Mouse (Mus musculus) B cell, adult 2 months (primary cell): ENCODE measurements around the gene Frmd8.

Experiments used
- DNase-seq, 2 experiments: peaks; one replicate each; pipeline ENCODE4 v3.0.0; 2022

Gene Frmd8

DNA sequence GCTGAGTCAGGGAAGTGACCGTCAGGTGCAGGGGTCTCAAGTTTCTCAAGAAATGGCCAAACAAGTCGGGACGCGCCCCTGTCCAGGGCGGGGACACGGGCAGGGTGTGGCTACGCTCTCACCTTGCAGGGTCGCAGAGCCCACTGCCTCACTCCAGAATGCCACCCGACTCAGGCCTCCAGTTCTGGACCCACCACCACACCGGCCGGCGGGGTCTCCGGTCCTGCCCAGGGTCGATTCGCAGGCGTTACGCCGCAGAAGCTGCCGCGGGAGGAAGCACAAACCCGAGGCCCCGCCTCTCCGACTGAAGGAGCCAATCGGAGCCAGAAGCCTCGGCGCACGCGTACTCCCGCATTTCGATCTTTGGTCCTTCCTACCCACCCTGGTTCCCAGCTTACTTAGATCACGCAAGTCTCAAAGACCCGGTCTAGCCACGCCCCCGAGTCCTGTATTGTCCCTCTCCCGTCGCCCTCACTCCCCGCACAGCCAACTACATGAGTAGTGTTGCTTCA, at the start of gene Frmd8:
Frmd8 (minus strand) TSS at position 306 of the 512 bp plus-strand sequence.
- peak; percentile 89 for DNase-seq

- DNase-seq, result peak; percentile 95 to 96
These were observed 49.6 kb upstream of the Frmd8 start, which contains the start of gene Cdc42ep2 for GRCm38 (mm10) chr19:5924713-5925093. TSS of gene Cdc42ep2 (minus strand) at chr19:5924816.

- DNase-seq, result peak; percentile 87 to 88
These were observed 49.1 kb upstream of the Frmd8 start for GRCm38 (mm10) chr19:5923990-5924712.

DNA sequence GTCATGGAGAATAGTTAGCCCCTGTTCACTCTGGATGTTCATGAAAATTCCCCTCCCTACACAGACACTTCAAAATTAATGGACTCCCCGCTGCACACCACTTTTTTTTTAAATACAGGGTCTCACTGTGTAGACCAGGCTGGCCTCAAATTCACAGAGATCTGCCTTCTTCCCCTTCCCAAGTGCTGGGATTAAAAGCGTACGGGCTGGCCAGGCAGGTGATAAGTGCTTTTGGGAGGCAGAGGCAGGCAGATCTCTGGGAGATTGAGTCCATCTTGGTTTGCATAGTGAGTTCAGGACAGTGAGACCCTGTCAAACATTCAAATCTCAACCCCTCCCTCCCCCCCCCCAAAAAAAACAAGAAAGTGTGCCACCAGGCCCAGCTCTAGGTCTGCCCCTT, 47.9 kb upstream of the Frmd8 start:
- no peak for DNase-seq

DNA sequence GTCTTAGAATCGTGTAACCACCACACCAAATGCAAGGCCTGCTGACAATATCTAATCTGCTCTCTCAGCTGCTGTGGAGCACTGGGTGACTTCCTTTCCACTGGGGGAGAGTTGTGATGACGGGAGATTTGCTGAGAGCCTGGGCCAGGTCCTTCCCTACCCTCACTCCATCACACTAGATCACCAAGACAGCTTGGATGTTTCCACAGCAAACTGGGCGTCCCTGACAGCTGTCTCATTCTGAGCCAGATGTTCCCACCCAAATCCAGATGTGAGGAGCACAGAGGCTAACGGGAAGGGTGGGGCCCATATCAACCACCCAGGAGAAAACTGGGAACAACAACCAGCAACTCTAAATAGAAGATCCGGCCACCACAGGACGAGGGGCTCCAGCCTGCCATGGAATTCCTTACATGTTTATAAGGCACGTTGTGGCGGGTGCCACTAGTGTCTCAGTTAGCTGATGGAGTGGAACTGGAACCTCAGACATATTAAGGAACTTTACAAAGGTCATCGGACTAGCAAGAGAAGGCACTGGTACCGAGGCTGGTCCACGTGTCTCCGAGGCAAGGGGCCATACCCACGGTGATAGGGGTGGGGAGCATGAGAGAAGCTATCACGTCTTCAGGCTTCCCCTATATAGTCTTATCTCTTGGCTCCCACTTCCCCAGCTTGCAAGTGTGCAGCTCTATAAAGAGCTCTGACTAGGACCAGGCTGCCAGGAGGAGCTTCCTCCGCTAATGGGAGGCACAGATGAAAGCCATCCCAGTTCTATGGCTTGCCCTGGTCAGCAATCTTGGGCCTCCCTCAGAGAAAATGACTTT, 47.3 kb upstream of the Frmd8 start:
- no peak for DNase-seq

- DNase-seq, result no peak
These were observed 46.6 kb upstream of the Frmd8 start for GRCm38 (mm10) chr19:5921715-5922114.

- DNase-seq, result no peak
These were observed 38.1 kb upstream of the Frmd8 start, which contains the start of gene Dpf2 for GRCm38 (mm10) chr19:5913007-5913719. TSS of gene Dpf2 (minus strand) at chr19:5913010.

DNA sequence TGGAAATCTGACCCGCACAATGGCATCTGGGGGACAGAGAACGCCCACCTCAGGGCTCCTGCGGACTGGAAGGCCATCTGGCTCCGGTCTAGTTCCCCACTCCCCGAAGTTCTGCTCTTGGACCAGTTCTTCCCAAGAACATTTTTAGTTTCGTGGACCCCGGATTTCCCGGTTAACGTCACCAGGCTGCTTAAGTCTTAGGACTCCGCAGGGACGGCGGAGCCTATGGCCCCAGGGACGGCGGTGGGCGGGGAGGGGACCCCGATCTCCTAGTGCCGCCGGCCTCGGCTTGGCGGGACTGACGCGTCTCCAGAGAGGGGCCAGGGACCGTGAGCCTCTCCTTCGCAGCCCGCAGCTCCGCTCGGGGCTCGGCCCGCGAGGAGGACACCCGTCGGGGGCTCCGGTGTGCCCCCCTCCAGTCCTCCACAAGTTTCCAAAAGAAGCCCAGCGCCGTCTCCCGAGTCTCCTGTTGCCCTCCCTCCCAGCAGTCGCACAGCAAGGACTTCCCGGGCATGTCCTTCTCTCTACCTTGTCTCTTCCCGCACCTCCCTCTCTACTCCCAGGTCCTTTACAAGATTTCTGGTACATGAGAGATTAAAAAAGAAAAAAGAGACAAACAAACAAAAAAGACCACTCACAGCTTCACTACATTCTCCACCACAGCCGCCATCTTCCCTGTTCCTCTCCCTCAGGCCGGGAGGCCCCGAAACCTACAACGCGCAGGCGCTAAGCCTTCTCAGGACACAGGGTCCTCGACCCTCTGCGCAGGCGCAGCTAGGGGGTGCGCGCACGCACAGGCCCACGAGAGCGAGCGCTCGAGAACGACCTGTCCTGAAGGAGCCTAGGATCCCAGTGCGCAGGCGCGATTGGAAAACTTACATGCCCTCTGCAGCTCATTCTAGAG, 37.3 kb upstream of the Frmd8 start:
- peak; percentile 97 for DNase-seq

- DNase-seq, result no peak
These were observed 36.5 kb upstream of the Frmd8 start for GRCm38 (mm10) chr19:5911430-5912102.

DNA sequence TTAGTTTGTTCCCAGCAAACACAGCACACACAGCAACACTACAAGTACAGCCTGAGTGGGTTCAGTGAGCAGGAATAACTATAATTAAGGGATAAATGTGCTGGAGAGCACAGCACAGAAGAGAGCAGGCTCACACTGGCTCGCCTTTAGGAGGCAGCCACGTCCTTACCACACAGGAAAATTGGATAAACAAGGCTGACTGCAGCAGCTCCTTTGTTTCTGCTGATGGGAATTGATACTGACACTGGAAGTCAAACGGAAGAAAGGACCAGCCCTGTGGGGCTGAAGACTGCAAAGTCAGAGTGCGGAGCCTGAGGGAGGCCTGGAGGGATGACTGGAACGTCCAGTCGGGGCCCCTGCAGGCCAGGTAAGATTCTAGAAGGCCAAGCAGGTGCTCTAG, 35.1 kb upstream of the Frmd8 start:
- DNase-seq, result no peak

DNA sequence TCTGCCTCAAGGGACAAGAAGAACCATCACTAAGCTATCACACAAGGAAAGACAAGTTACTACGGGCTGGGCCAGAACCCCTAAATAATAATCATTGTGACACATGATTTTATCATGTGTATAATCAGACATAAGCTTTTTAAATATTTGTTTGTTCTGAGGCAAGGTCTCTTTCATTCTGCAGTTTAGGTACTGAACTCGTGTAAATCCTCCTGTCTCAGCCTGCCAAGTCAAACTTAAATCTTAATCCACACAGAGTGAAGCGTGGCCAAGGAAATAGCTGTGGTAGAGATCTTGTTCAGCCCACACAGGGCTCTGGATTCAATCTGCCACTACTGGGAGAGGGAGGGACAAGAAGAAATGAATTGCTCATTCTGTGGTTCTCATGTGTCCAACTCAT, 32.2 kb upstream of the Frmd8 start:
- DNase-seq, result no peak

- DNase-seq, result peak; percentile 82 to 86
These were observed 19.1 kb upstream of the Frmd8 start, which contains the start of gene Tigd3 for GRCm38 (mm10) chr19:5894002-5894678. TSS of gene Tigd3 (minus strand) at chr19:5894149.

DNA sequence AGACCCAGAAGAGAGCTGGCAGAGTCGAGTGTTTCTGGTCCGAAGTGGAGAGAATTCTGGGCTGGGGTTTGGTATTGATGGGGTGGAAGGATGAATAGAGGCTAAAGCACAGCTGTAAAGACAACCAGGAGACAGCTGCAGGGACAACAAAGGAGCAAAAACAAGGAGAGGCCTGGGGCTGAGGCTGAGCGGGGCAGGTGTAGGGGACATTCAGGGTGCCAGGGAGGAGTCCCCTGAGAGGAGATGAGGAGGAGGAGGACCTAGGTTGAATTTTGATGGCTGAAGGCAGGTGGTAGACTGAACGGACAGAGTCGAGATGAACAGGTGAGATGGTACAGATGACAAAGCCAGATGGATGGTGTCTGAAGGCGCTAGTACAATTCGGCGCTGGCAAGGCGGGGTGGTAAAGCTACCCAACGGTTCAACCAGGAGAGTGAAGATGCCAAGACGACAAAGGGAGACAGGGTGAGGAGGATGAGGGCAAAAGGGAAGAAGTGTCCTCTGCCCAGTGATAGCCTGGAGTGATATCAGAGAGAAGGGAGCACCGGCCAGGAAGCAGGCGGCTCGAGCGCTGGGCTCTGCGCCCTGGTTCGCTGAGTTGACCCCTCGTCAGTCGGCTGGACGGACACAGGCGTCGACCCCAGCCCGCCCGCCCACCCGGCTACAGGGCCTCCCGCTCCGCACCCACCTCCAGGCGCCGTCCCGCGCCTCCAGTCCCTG, 18.4 kb upstream of the Frmd8 start:
- peak in 1 of 2 experiments; percentile 10 for DNase-seq

DNA sequence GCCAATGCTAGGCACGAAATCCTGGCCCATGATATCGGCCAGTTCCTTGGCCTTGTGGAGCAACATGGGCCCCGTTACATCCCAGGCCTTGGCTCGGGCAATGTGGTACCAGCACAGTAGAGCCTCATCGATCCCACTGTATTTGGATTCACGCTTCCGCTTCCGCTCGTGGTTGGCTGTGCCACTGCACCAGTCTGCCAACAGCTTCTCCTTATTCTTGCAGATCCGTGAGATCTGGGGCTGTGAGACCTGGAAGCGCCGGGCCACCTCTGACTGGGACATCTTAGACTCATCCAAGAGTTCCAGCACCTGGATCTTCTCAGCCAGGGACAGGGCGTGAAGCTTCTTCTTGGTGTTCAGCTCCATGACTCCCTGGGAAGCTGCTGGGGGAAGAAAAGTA, 17.7 kb upstream of the Frmd8 start:
- no peak for DNase-seq

DNA sequence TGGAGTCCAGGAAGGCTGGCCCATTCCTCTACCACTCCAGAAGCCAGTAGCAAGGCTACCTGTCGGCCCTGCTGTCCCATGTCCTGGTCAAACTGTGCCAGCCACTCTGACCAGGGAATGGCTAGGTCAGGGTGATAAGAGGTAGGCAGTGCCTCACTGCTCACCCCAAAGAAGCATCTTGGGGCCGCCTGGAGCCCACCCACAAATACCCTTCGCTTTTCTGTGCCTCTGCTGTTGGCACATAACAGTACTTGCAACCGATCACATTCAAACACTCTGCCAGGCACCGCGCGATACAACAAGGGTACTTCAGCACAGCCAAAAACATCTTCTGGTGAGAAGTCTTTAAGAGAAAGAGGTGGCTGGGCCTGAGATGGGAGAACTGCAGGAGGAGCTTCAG, 17.2 kb upstream of the Frmd8 start:
- DNase-seq, result no peak

DNA sequence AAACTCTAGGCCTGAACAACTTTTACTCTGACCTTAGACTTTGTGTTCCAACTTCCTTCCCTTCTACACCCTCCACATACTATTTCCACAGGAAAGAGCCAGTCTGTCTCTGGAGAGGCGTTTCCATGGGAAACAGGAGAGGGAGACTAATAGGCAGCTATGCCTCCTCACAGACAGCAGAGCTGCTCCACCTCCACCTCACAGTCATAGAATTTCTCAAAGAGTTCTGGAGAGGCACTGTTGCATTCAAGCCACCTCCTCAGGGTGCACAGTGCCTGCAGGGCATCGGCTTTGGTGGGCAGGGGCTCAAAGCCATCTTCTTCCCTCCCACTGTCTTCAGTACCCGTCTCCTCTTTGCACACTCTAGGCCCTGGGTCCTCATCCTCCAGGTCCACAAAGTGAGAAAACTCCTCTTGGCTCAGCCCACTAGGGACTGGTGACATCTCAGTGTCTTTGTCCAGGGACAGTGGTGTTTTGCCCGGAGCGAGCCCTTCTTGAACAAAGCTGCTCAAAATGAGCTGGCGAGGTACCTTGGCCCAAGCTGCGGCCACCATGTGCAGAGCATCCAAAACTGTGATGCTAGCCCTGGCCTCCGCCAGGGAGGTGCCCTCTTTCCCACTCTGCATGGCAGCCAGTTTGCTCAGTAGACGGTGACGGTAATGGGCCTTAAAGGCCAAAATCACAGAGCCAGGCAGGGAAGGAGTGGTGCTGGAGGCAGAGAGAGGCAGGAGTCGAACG, 16.6 kb upstream of the Frmd8 start:
- no peak for DNase-seq

GRCm38 (mm10) chr19:5889211-5889610, 14.1 kb upstream of the Frmd8 start:
- no peak for DNase-seq

DNA sequence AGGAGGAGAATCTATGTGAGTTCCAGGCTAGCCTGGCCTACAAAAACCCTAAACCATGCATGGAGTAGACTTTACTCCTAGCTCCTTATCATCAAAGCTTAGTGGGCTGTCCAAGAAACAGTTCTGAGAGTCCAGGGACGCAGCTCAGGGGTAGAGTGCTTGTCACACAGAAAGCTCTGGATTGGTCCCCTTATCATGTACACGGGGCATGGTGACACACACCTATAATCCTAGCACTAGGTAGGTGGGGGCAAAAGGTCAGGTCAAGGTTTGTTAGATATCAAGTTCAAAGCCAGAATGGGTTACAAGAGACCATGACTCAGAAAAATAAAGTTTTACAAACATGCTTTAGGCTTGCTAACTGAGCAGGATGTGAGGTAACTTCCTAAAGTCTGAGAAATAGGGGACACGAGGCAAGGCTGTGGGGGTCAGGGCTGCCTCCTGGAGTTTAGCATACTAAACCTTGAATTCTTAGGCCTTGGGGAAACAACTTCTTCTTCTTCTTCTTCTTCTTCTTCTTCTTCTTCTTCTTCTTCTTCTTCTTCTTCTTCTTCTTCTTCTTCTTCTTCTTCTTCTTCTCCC, 12.3 kb upstream of the Frmd8 start:
- DNase-seq, result no peak

DNA sequence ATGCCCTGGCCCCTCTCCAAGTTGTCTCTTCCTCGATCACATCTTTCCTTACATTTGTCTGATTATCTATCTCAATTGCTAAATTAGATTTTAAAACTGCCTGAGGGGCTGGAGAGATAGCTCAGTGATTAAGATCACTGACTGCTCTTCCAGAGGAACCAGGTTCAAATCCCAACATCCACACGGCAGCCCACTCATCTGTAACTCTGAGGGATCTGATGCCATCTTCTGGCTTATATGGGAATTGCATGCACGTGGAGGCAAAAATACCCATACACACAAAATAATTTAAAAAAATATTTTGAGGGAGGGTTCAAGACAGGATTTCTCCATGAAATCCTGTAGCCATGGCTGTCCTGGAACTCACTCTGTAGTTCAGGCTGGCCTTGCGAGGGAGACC, 10.8 kb upstream of the Frmd8 start:
- peak; percentile 37 to 38 for DNase-seq
